Mouse (Mus musculus) stomach, embryonic 16.5 days (tissue): ENCODE measurements around the gene Arih1. TPM values are rescaled to one million over a fixed set of nuclear protein-coding genes. Genes with fewer than 3 reads are reported as not detected.

Experiments used
- ATAC-seq: fragments of 200-750 bp; cut with Nextera tagmentation; 2 replicates; pipeline ENCODE4 v1.8.0; 2017; ENCODE audit warnings: moderate number of reproducible peaks, moderate TSS enrichment; ENCODE audit not compliant: insufficient read depth, low FRiP score
- H3K27ac ChIP-seq: fragments of 300-500 bp; sonication (generic); 2 replicates; pipeline ENCODE4 v1.5.1; 2014; ENCODE audit warnings: low read length
- H3K27me3 ChIP-seq: fragments of 300-500 bp; sonication (generic); 2 replicates; pipeline ENCODE4 v1.6.1; 2014; ENCODE audit warnings: low read length, control low read depth, mixed read lengths; ENCODE audit not compliant: control insufficient read depth, insufficient read depth
- H3K36me3 ChIP-seq: fragments of 300-500 bp; sonication (generic); 2 replicates; pipeline ENCODE4 v1.6.1; 2014; ENCODE audit warnings: low read length; ENCODE audit not compliant: control insufficient read depth, insufficient read depth
- H3K4me1 ChIP-seq: fragments of 300-500 bp; sonication (generic); 2 replicates; pipeline ENCODE4 v1.6.1; 2014; ENCODE audit warnings: low read length, control low read depth, mixed read lengths; ENCODE audit not compliant: control insufficient read depth, insufficient read depth
- H3K4me2 ChIP-seq: fragments of 300-500 bp; sonication (generic); 2 replicates; pipeline ENCODE4 v1.6.1; 2014; ENCODE audit warnings: low read depth, low read length, mixed read lengths
- H3K4me3 ChIP-seq: fragments of 300-500 bp; sonication (generic); replicated peaks from 2 replicates; pipeline ENCODE4 v1.5.1; 2014; ENCODE audit warnings: mild to moderate bottlenecking, low read length
- H3K9ac ChIP-seq: fragments of 300-500 bp; sonication (generic); 2 replicates; pipeline ENCODE4 v1.6.1; 2014; ENCODE audit warnings: low read length
- H3K9me3 ChIP-seq: fragments of 300-500 bp; sonication (generic); replicated peaks from 2 replicates; pipeline ENCODE4 v1.6.1; 2016; ENCODE audit warnings: low read length, control low read depth; ENCODE audit not compliant: control insufficient read depth
- WGBS: fragments of 180-500 bp; shearing (Covaris S2); extraction: QIAGEN DNeasy Blood & Tissue Kit; methylation state at CpG from one replicate; pipeline ENCODE4 v1.1.7; 2014; 5-methylcytosine and 5-hydroxymethylcytosine counted together
- polyA plus RNA-seq: library from polyadenylated mRNA; unstranded; fragments of >200 nt; fragmentation: Nextera tagmentation; extraction: Ambion mirVana; gene quantifications from 2 replicates; pipeline ENCODE4 v1.2.1, GENCODE M21; 2015

The Arih1 gene
- polyA plus RNA-seq, 1 experiment from 2014 or later, result 12.3 TPM

DNA sequence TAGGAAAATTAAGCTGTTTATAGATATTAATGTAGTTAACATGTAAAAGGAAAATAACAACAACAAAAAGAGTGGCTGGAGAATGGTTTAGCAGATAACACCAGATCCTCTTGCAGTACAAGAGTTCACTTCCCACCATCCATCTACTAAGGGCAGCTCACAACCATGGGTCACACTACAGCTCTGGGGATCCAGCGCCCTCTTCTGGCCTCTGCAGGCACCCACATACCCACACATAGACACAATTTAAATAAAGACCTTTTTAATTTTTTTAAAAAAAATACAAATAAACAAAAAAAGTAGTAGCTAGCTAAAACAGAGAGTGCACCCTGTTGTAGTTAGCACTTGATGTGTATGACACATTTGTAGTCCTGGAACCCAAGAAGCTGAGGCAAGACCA is 4.0 kb downstream of the Arih1 start:
- no peaks in the 10 kb centered on the region for H3K36me3 ChIP-seq
- 23% methylated on average over 1 of the region's 1 CpGs for WGBS
- no peak overlapping the region for H3K9ac ChIP-seq
- no peak for ATAC-seq
- H3K9me3 ChIP-seq, result no peaks in the 10 kb centered on the region
- no peaks in the 10 kb centered on the region for H3K27me3 ChIP-seq
- no peak overlapping the region for H3K4me3 ChIP-seq
- H3K4me2 ChIP-seq, result no peak overlapping the region
- H3K27ac ChIP-seq, result no peak overlapping the region
- H3K4me1 ChIP-seq, result peaks cover 10% of the 10 kb centered on the region

- no peak for ATAC-seq
Observed at GRCm38 (mm10) chr9:59476617-59477016, 9.8 kb downstream of the Arih1 start.

DNA sequence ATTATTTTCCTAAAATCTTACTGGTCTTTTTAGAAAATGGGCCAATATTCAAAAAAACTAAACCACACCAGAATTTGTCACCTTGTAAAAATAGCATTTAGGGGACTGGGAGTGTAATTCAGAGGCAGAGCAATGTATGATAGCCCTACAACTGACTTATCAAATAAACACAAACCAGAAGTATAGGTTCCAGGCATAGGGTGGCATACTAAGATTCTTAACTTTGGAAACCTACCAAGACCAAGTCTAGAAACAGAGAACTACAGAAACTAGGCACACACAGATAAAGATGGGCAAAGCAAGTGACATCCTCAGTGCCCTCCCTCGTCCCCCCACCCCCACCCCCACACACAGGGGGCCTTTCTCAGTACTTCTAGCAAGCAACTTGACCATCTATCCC is 11.6 kb downstream of the Arih1 start:
- Histone ChIP-seq H3K9ac (no peak overlapping the region), H3K27me3 (no peaks in the 10 kb centered on the region), H3K9me3 (no peaks in the 10 kb centered on the region), H3K4me1 (peaks cover 6% of the 10 kb centered on the region), H3K4me2 (no peak overlapping the region), H3K36me3 (no peaks in the 10 kb centered on the region), H3K4me3 (no peak overlapping the region), H3K27ac (no peak overlapping the region)
- WGBS, result 69% methylated on average over 1 of the region's 1 CpGs
- ATAC-seq, result no peak

More at GRCm38 (mm10) chr9:59476617-59477016, 9.8 kb downstream of the Arih1 start:
- Histone ChIP-seq H3K9me3 (no peaks in the 10 kb centered on the region), H3K4me3 (no peak overlapping the region), H3K36me3 (no peaks in the 10 kb centered on the region), H3K4me2 (no peak overlapping the region), H3K4me1 (peaks cover 6% of the 10 kb centered on the region), H3K9ac (no peak overlapping the region), H3K27ac (no peak overlapping the region), H3K27me3 (no peaks in the 10 kb centered on the region)
- WGBS, result 90% methylated on average over 2 of the region's 2 CpGs

GRCm38 (mm10) chr9:59473171-59473570 is 13.2 kb downstream of the Arih1 start:
- no peak overlapping the region for H3K27ac ChIP-seq
- WGBS, result 80% methylated on average over 2 of the region's 2 CpGs
- H3K9ac ChIP-seq, result no peak overlapping the region
- H3K4me2 ChIP-seq, result no peak overlapping the region
- no peaks in the 10 kb centered on the region for H3K36me3 ChIP-seq
- peaks cover 6% of the 10 kb centered on the region for H3K4me1 ChIP-seq
- no peak for ATAC-seq
- H3K4me3 ChIP-seq, result no peak overlapping the region
- H3K27me3 ChIP-seq, result no peaks in the 10 kb centered on the region
- no peaks in the 10 kb centered on the region for H3K9me3 ChIP-seq

GRCm38 (mm10) chr9:59469446-59469845 is 17.0 kb downstream of the Arih1 start:
- Histone ChIP-seq H3K4me2 (no peak overlapping the region), H3K9ac (no peak overlapping the region), H3K4me3 (no peak overlapping the region), H3K4me1 (no peaks in the 10 kb centered on the region; the same call in 1 of the 2 replicates), H3K9me3 (no peaks in the 10 kb centered on the region), H3K27me3 (no peaks in the 10 kb centered on the region), H3K36me3 (no peaks in the 10 kb centered on the region), H3K27ac (no peak overlapping the region)
- ATAC-seq, result no peak
- WGBS, result 63% methylated on average over 1 of the region's 1 CpGs

DNA sequence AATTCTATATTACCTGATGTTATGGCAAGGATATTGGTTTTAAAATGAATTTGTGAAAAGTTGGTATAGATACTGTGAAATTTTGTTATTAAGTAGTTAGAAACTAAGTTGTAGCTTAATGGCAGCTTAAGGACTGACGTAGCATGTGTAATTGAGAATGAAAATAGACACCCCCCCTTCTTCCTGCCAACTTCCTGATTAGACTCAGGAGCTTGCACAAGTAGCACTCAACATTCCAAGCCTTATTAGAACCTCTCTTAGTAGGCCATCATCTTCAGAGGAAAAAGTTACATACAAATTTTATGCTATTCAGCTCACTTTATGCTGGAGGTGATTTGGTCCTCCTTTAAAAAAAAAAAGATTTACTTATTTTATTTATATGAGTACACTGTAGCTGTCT is 22.1 kb downstream of the Arih1 start:
- H3K27ac ChIP-seq, result no peak overlapping the region
- H3K9ac ChIP-seq, result no peak overlapping the region
- ATAC-seq, result no peak
- no peaks in the 10 kb centered on the region for H3K9me3 ChIP-seq
- no peaks in the 10 kb centered on the region for H3K27me3 ChIP-seq
- H3K4me1 ChIP-seq, result peaks cover 3% of the 10 kb centered on the region
- no peak overlapping the region for H3K4me2 ChIP-seq
- no peaks in the 10 kb centered on the region for H3K36me3 ChIP-seq
- no peak overlapping the region for H3K4me3 ChIP-seq
- WGBS, result 86% methylated on average over 1 of the region's 1 CpGs

- 64% methylated on average over 4 of the region's 4 CpGs for WGBS
- peaks cover 3% of the 10 kb centered on the region for H3K4me1 ChIP-seq
Observed at GRCm38 (mm10) chr9:59458997-59459510, 27.4 kb downstream of the Arih1 start.

DNA sequence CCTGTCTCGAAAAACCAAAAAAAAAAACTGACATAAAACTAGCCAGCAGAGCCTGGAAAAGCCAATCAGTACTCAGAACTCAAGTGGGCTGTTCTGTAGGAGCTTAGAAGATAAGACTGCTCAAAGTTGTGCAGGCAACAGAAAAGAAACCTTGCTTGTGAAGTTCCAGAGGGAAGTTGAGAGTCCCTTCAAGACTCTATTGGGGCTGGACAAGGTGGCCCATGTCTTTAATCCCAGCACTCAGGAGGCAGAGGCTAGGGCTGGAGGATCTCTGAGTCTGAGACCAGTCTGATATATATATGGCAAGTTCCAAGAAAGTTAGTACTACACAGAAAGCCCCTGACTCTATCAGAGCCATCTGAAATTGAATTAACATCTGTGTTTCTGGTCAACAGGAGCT is 28.0 kb downstream of the Arih1 start:
- Histone ChIP-seq H3K9me3 (no peaks in the 10 kb centered on the region), H3K4me2 (no peak overlapping the region), H3K9ac (no peak overlapping the region), H3K4me1 (peaks cover 3% of the 10 kb centered on the region), H3K4me3 (no peak overlapping the region), H3K27me3 (no peaks in the 10 kb centered on the region), H3K27ac (no peak overlapping the region), H3K36me3 (no peaks in the 10 kb centered on the region)
- no peak for ATAC-seq
- WGBS, result 84% methylated on average over 1 of the region's 1 CpGs

More at GRCm38 (mm10) chr9:59458997-59459510, 27.4 kb downstream of the Arih1 start:
- no peak overlapping the region for H3K4me3 ChIP-seq
- H3K27ac ChIP-seq, result no peak overlapping the region
- no peak overlapping the region for H3K9ac ChIP-seq
- H3K27me3 ChIP-seq, result no peaks in the 10 kb centered on the region
- H3K36me3 ChIP-seq, result no peaks in the 10 kb centered on the region
- no peak overlapping the region for H3K4me2 ChIP-seq
- H3K9me3 ChIP-seq, result no peaks in the 10 kb centered on the region
- no peak for ATAC-seq

GRCm38 (mm10) chr9:59457671-59458070 is 28.7 kb downstream of the Arih1 start:
- H3K9me3 ChIP-seq, result no peaks in the 10 kb centered on the region
- peaks cover 3% of the 10 kb centered on the region for H3K4me1 ChIP-seq
- no peaks in the 10 kb centered on the region for H3K36me3 ChIP-seq
- no peaks in the 10 kb centered on the region for H3K27me3 ChIP-seq
- no peak overlapping the region for H3K4me2 ChIP-seq
- ATAC-seq, result no peak
- no peak overlapping the region for H3K4me3 ChIP-seq
- no peak overlapping the region for H3K9ac ChIP-seq
- no peak overlapping the region for H3K27ac ChIP-seq
- 84% methylated on average over 1 of the region's 1 CpGs for WGBS
